Comparison of ENCODE assay signal across 7 mouse cellular contexts in genomic region chr2:119800876-119801846, GRCm38 (mm10). TPM values are rescaled to one million over a fixed set of nuclear protein-coding genes. Genes with fewer than 3 reads are reported as not detected.
A peak's percentile ranks its signal among the peaks of the same experiment; 100 is the strongest.
DNase-seq lines count a peak whose midpoint lies in the region; ATAC-seq and TF ChIP-seq lines count a peak whose summit lies in the region.

No protein-coding gene starts in this region.

- H3K9me3 ChIP-seq in lung, embryonic 16.5 days (ENCODE audit: control insufficient read depth, low read length): no peaks in the 10 kb centered on the region
- H3K9me3 ChIP-seq in embryonic facial prominence, embryonic 11.5 days (replicated peaks; ENCODE audit: control insufficient read depth, low read length): no peaks in the 10 kb centered on the region
- no peaks in the 10 kb centered on the region for H3K9me3 ChIP-seq in intestine, embryonic 15.5 days

- WGBS in lung, embryonic 16.5 days: 56% methylated on average over 15 of the region's 15 CpGs
- WGBS in embryonic facial prominence, embryonic 11.5 days: 48% methylated on average over 15 of the region's 15 CpGs
- WGBS in intestine, embryonic 15.5 days: 66% methylated on average over 15 of the region's 15 CpGs
- 56% methylated on average over 15 of the region's 15 CpGs for WGBS in olfactory bulb, adult 2 months

- no peak for DNase-seq in lung, postnatal 10 days
- no peak for DNase-seq in embryonic facial prominence, embryonic 11.5 days (ENCODE audit: low spot score)
- DNase-seq in gastrocnemius, postnatal 36 days: no peak

- H3K4me3 ChIP-seq in lung, embryonic 16.5 days (ENCODE audit: low read length): peak overlapping the region; percentile 85
- peak overlapping the region; percentile 84; the same call in 1 of the 2 replicates for H3K4me3 ChIP-seq in embryonic facial prominence, embryonic 11.5 days (ENCODE audit: low read depth, low read length)
- no peak overlapping the region for H3K4me3 ChIP-seq in intestine, embryonic 15.5 days (replicated peaks)
- peak overlapping the region; percentile 91 for H3K4me3 ChIP-seq in olfactory bulb, adult 2 months (ENCODE audit: insufficient read depth, low read depth, low read length)

- H3K27ac ChIP-seq in lung, embryonic 16.5 days (ENCODE audit: low read length): no peak overlapping the region; the same call in 1 of the 2 replicates
- H3K27ac ChIP-seq in embryonic facial prominence, embryonic 11.5 days (replicated peaks; ENCODE audit: low read depth, low read length): no peak overlapping the region
- no peak overlapping the region for H3K27ac ChIP-seq in intestine, embryonic 15.5 days
- H3K27ac ChIP-seq in olfactory bulb, adult 2 months (ENCODE audit: insufficient read depth, low read depth, low read length): peak overlapping the region; percentile 74; the same call in 1 of the 2 replicates

- peaks cover 29% of the 10 kb centered on the region for H3K4me1 ChIP-seq in lung, embryonic 16.5 days (replicated peaks; ENCODE audit: control insufficient read depth, insufficient read depth, low read length)
- peaks cover 4% of the 10 kb centered on the region for H3K4me1 ChIP-seq in embryonic facial prominence, embryonic 11.5 days (ENCODE audit: control insufficient read depth, insufficient read depth, low read length)
- peaks cover 23% of the 10 kb centered on the region for H3K4me1 ChIP-seq in intestine, embryonic 15.5 days (replicated peaks)
- H3K4me1 ChIP-seq in olfactory bulb, adult 2 months (ENCODE audit: control insufficient read depth, insufficient read depth, low read length): peaks cover 57% of the 10 kb centered on the region

- no peak for ATAC-seq in lung, embryonic 16.5 days (ENCODE audit: low read depth)
- ATAC-seq in embryonic facial prominence, embryonic 11.5 days (replicated peaks; ENCODE audit: insufficient number of reproducible peaks, low FRiP score, low TSS enrichment, low read depth): no peak
- no peak for ATAC-seq in intestine, embryonic 15.5 days
- no peak for ATAC-seq in CD4-positive, CD25-positive, alpha-beta regulatory T cell, adult 4 months

- TF ChIP-seq POLR2A in olfactory bulb, adult 2 months (IDR thresholded peaks at IDR 0.05; ENCODE audit: insufficient read depth, low read depth, low read length): no peak

- peak overlapping the region; percentile 88 for H3K9ac ChIP-seq in lung, embryonic 16.5 days (ENCODE audit: low read length)
- no peak overlapping the region; the same call in 1 of the 2 replicates for H3K9ac ChIP-seq in embryonic facial prominence, embryonic 11.5 days (replicated peaks; ENCODE audit: low read length)
- H3K9ac ChIP-seq in intestine, embryonic 15.5 days: no peak overlapping the region

- intact Hi-C loops in gastrocnemius, postnatal 36 days (cut with DNase I): no loop called here

- no peak for TF ChIP-seq CTCF in olfactory bulb, adult 2 months (IDR thresholded peaks at IDR 0.05; ENCODE audit: insufficient read depth, low read depth, low read length)

- peak overlapping the region; percentile 97 for H3K4me2 ChIP-seq in lung, embryonic 16.5 days (ENCODE audit: low read depth, low read length)
- peak overlapping the region; percentile 97 for H3K4me2 ChIP-seq in embryonic facial prominence, embryonic 11.5 days (ENCODE audit: low read depth, low read length)
- H3K4me2 ChIP-seq in intestine, embryonic 15.5 days (replicated peaks): peak overlapping the region; percentile 96

- no peaks in the 10 kb centered on the region; the same call in 1 of the 2 replicates for H3K36me3 ChIP-seq in lung, embryonic 16.5 days (ENCODE audit: control insufficient read depth, insufficient read depth, low read length)
- H3K36me3 ChIP-seq in embryonic facial prominence, embryonic 11.5 days (replicated peaks; ENCODE audit: control insufficient read depth, insufficient read depth, low read depth, low read length): no peaks in the 10 kb centered on the region
- 0 out of 2 replicates have a peak, but pooled peaks cover 4% of the 10 kb centered on the region for H3K36me3 ChIP-seq in intestine, embryonic 15.5 days

- no peaks in the 10 kb centered on the region; the same call in 1 of the 2 replicates for H3K27me3 ChIP-seq in lung, embryonic 16.5 days (ENCODE audit: control insufficient read depth, insufficient read depth, low read depth, low read length)
- peaks cover 2% of the 10 kb centered on the region; the same call in 1 of the 2 replicates for H3K27me3 ChIP-seq in embryonic facial prominence, embryonic 11.5 days (ENCODE audit: control insufficient read depth, insufficient read depth, low read length)
- H3K27me3 ChIP-seq in intestine, embryonic 15.5 days (replicated peaks): peaks cover 2% of the 10 kb centered on the region; the same call in 1 of the 2 replicates

RNA-seq across cellular contexts. Expression of gene Tyro3, which starts 3.6 kb away (rescaled TPM):
- polyA plus RNA-seq in lung, embryonic 16.5 days (2015; fragmentation: Nextera tagmentation; extraction: Ambion mirVana): 17.0 and 20.1 TPM in 2 replicates
- polyA plus RNA-seq in embryonic facial prominence, embryonic 11.5 days (2014; fragmentation: Nextera tagmentation; extraction: Ambion mirVana): 16.3 and 21.0 TPM in 2 replicates
- 14.7 and 15.5 TPM in 2 replicates for polyA plus RNA-seq in intestine, embryonic 15.5 days (2015; fragmentation: Nextera tagmentation; extraction: Ambion mirVana)
- not detected in 2 replicates for polyA plus RNA-seq in olfactory bulb, adult 2 months (2012; ENCODE audit: insufficient read depth, insufficient read length, low replicate concordance, missing spikeins)
- total RNA-seq in gastrocnemius, postnatal 36 days (2021): under 1 TPM; 0.57 to 0.74 TPM
- 1 to 10 TPM; 1.1 to 1.3 TPM for polyA plus RNA-seq in CD4-positive, CD25-positive, alpha-beta regulatory T cell, adult 4 months (2017; shearing (Covaris generic))

RNA-seq across cellular contexts. Expression of gene Rpap1, which starts 13.8 kb away (rescaled TPM):
- polyA plus RNA-seq in lung, embryonic 16.5 days (2015; fragmentation: Nextera tagmentation; extraction: Ambion mirVana): 28.2 and 31.3 TPM in 2 replicates
- polyA plus RNA-seq in embryonic facial prominence, embryonic 11.5 days (2014; fragmentation: Nextera tagmentation; extraction: Ambion mirVana): 17.5 and 20.0 TPM in 2 replicates
- 24.2 and 24.8 TPM in 2 replicates for polyA plus RNA-seq in intestine, embryonic 15.5 days (2015; fragmentation: Nextera tagmentation; extraction: Ambion mirVana)
- not detected in 2 replicates for polyA plus RNA-seq in olfactory bulb, adult 2 months (2012; ENCODE audit: insufficient read depth, insufficient read length, low replicate concordance, missing spikeins)
- 10 to 100 TPM; 14.3 to 14.7 TPM for total RNA-seq in gastrocnemius, postnatal 36 days (2021)
- 10 to 100 TPM; 15.7 to 34.0 TPM for polyA plus RNA-seq in CD4-positive, CD25-positive, alpha-beta regulatory T cell, adult 4 months (2017; shearing (Covaris generic))

RNA-seq across cellular contexts. Expression of gene Ltk, which starts 40.9 kb away (rescaled TPM):
- polyA plus RNA-seq in lung, embryonic 16.5 days (2015; fragmentation: Nextera tagmentation; extraction: Ambion mirVana): 1.3 and 1.5 TPM in 2 replicates
- polyA plus RNA-seq in embryonic facial prominence, embryonic 11.5 days (2014; fragmentation: Nextera tagmentation; extraction: Ambion mirVana): not detected in 2 replicates
- polyA plus RNA-seq in intestine, embryonic 15.5 days (2015; fragmentation: Nextera tagmentation; extraction: Ambion mirVana): 0.87 and 1.4 TPM in 2 replicates
- not detected in 2 replicates for polyA plus RNA-seq in olfactory bulb, adult 2 months (2012; ENCODE audit: insufficient read depth, insufficient read length, low replicate concordance, missing spikeins)
- not detected for total RNA-seq in gastrocnemius, postnatal 36 days (2021)
- polyA plus RNA-seq in CD4-positive, CD25-positive, alpha-beta regulatory T cell, adult 4 months (2017; shearing (Covaris generic)): not detected

RNA-seq across cellular contexts. Expression of gene Itpka, which starts 59.0 kb away (rescaled TPM):
- 3.0 and 3.6 TPM in 2 replicates for polyA plus RNA-seq in lung, embryonic 16.5 days (2015; fragmentation: Nextera tagmentation; extraction: Ambion mirVana)
- 1.2 TPM in 2 replicates for polyA plus RNA-seq in embryonic facial prominence, embryonic 11.5 days (2014; fragmentation: Nextera tagmentation; extraction: Ambion mirVana)
- 9.5 and 9.7 TPM in 2 replicates for polyA plus RNA-seq in intestine, embryonic 15.5 days (2015; fragmentation: Nextera tagmentation; extraction: Ambion mirVana)
- not detected in 2 replicates for polyA plus RNA-seq in olfactory bulb, adult 2 months (2012; ENCODE audit: insufficient read depth, insufficient read length, low replicate concordance, missing spikeins)
- not detected for total RNA-seq in gastrocnemius, postnatal 36 days (2021)
- under 1 TPM in 1 of 2 experiments, not detected in 1; 0.30 TPM for polyA plus RNA-seq in CD4-positive, CD25-positive, alpha-beta regulatory T cell, adult 4 months (2017; shearing (Covaris generic))

Comparison
In these comparisons a context has a peak if more than half of its experiments do, and no peak if none do; other contexts are left out.
1. RNA of gene Rpap1, which starts 13.8 kb away (polyA plus RNA-seq): 15.7 to 34.0 TPM in CD4-positive, CD25-positive, alpha-beta regulatory T cell, adult 4 months, 28.2 to 31.3 TPM in lung, embryonic 16.5 days, 24.2 to 24.8 TPM in intestine, embryonic 15.5 days and 17.5 to 20.0 TPM in embryonic facial prominence, embryonic 11.5 days; not detected in olfactory bulb, adult 2 months; every median in the first group is over 10 times any median in the second.
2. Peak in every context shown above with its lines, with median percentiles within 50 percentile points of each other: H3K4me2 ChIP-seq.